Mouse (Mus musculus) stomach, adult 2 months (tissue): ENCODE measurements around the gene Ppa2. TPM values are rescaled to one million over a fixed set of nuclear protein-coding genes. Genes with fewer than 3 reads are reported as not detected.

Experiments
- polyA plus RNA-seq: library from polyadenylated mRNA; depleted of rRNA; stranded (reverse); fragments of >200 nt; gene quantifications from 2 replicates; pipeline ENCODE4 v1.2.3, GENCODE M21; 2012; rRNA removed

The Ppa2 gene
- 52.9 and 91.6 TPM in 2 replicates for polyA plus RNA-seq

DNA sequence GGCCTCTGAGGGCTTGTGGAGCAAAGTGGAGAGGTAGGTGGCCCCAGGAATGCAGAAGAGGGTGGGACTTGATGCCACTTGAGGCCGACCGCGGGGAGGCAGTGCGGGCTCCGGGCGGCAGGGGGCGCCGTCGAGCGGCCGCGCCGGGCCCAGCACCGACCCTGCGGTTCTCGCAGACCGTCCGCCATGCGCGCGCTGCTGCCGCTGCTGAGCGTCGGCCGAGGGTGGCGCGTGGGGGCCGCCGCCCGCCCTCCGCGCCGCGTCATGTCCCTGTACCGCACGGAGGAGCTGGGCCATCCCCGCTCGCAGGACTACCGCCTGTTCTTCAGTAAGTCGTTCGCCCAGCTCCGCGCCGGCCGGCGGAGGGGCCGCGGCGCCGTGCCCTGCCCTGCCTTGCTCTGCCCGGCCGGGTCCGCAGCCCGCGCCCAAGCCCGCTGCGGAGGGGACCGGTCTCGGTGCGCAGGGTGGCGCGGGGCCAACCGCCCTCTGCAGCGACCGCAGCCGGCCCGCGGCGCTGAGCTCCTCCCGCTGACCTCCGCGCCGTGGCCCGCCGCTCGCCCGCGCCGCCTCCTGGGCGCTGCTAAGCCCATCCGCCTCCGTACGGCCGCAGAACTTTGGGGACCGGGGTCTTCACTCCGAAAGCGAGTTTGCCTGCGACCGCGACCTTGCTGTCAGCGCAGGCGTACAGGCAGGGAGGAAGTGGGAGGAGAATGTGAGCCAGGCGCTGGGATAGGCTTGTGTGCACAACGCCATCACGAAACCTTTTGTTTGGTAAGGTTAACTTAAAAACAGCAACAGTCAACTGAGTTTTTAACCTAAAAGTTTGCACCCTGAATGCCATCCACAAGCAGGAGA lies at the start of gene Ppa2:
Ppa2 (plus strand) TSS at position 157 of the 855 bp plus-strand sequence.

Other genes starting within 250 kb of the Ppa2 start
- 0.59 and 1.2 TPM in 2 replicates for gene Ints12, start 218.3 kb upstream of the Ppa2 start, polyA plus RNA-seq
- 0.65 and 1.1 TPM in 2 replicates for gene Gstcd, start 218.1 kb upstream of the Ppa2 start, polyA plus RNA-seq
- gene Arhgef38, start 75.2 kb upstream of the Ppa2 start, polyA plus RNA-seq: 0.01 and 0.11 TPM in 2 replicates
- 1.5 and 4.3 TPM in 2 replicates for gene Tet2, start 235.0 kb downstream of the Ppa2 start, polyA plus RNA-seq